Mouse (Mus musculus) embryonic fibroblast, embryonic 13.5 days (primary cell): ENCODE data around the gene H6pd.

Experiments
- CTCF ChIP-seq: IDR thresholded peaks from 2 replicates; pipeline ENCODE4 v1.5.1; 2011; ENCODE audit warnings: mild to moderate bottlenecking, control low read depth, low read length, moderate library complexity, borderline replicate concordance; ENCODE audit not compliant: insufficient read depth
- POLR2A ChIP-seq: IDR thresholded peaks from 2 replicates; pipeline ENCODE4 v1.6.1; 2011; ENCODE audit warnings: low read depth, mild to moderate bottlenecking, control low read depth, low read length, moderate library complexity

DNA sequence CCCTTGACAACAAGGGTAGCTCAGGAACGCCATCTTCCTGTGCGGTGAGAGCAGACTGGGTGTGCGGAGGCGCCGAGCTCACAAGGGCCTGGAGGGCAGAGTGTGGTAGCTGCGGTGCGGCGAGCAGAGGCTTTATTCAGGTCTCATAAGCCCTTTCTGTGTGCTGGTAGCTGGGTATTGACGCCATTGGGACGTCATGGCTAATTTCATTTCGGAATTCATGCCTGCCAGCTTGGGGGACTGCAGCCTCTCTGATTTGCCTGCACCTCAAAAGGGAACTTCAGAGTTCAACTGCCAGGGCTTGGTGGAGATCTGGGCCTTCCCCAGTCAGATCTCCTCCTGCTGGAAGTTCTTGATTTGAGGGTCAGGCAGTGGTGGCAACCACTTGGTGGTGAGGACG lies 48.9 kb upstream of the H6pd start:
- TF ChIP-seq CTCF, result no peak
- no peak for TF ChIP-seq POLR2A
